Mouse (Mus musculus) limb, embryonic 14.5 days (tissue): ENCODE results near the gene Olfr159. TPM values are rescaled to one million over a fixed set of nuclear protein-coding genes. Genes with fewer than 3 reads are reported as not detected.

Experiments
- ATAC-seq: fragments of 200-750 bp; cut with Nextera tagmentation; 2 replicates; pipeline ENCODE4 v1.8.0; 2017; ENCODE audit warnings: low read depth, moderate number of reproducible peaks, moderate TSS enrichment; ENCODE audit not compliant: low FRiP score
- DNase-seq: peaks from one replicate; pipeline ENCODE4 v3.0.0-alpha.2; 2015; ENCODE audit warnings: low spot score
- H3K27ac ChIP-seq: fragments of 300-500 bp; sonication (generic); replicated peaks from 2 replicates; pipeline ENCODE4 v1.5.1; 2014; ENCODE audit warnings: low read depth, mild to moderate bottlenecking, low read length, moderate library complexity, mixed read lengths
- H3K27me3 ChIP-seq: fragments of 300-500 bp; sonication (generic); 2 replicates; pipeline ENCODE4 v1.6.1; 2014; ENCODE audit warnings: low read length, mixed read lengths; ENCODE audit not compliant: control insufficient read depth, insufficient read depth
- H3K36me3 ChIP-seq: fragments of 300-500 bp; sonication (generic); 2 replicates; pipeline ENCODE4 v1.6.1; 2014; ENCODE audit warnings: mild to moderate bottlenecking, low read length, moderate library complexity, mixed read lengths; ENCODE audit not compliant: control insufficient read depth, insufficient read depth
- H3K4me1 ChIP-seq: fragments of 300-500 bp; sonication (generic); 2 replicates; pipeline ENCODE4 v1.6.1; 2014; ENCODE audit warnings: antibody characterized with exemption, low read length, mixed read lengths; ENCODE audit not compliant: control insufficient read depth, insufficient read depth
- H3K4me2 ChIP-seq: fragments of 300-500 bp; sonication (generic); replicated peaks from 2 replicates; pipeline ENCODE4 v1.6.1; 2014; ENCODE audit warnings: low read depth, mild to moderate bottlenecking, low read length, moderate library complexity; ENCODE audit not compliant: severe bottlenecking
- H3K4me3 ChIP-seq: fragments of 300-500 bp; sonication (generic); replicated peaks from 2 replicates; pipeline ENCODE4 v1.5.1; 2014; ENCODE audit warnings: low read length
- H3K9ac ChIP-seq: fragments of 300-500 bp; sonication (generic); 2 replicates; pipeline ENCODE4 v1.6.1; 2014; ENCODE audit warnings: mild to moderate bottlenecking, low read depth, low read length, moderate library complexity; ENCODE audit not compliant: severe bottlenecking
- H3K9me3 ChIP-seq: fragments of 300-500 bp; sonication (generic); 2 replicates; pipeline ENCODE4 v1.6.1; 2016; ENCODE audit warnings: low read length; ENCODE audit not compliant: control insufficient read depth
- POLR2A ChIP-seq: fragments of 200-500 bp; IDR thresholded peaks from 2 replicates; pipeline ENCODE4 v1.8.0; 2012; ENCODE audit warnings: inconsistent platforms, mild to moderate bottlenecking, moderate library complexity, borderline replicate concordance; ENCODE audit not compliant: insufficient read depth, insufficient read length; ENCODE audit errors: extremely low read depth
- WGBS: fragments of 180-500 bp; shearing (Covaris S2); extraction: QIAGEN DNeasy Blood & Tissue Kit; methylation state at CpG from one replicate; pipeline ENCODE4 v1.1.7; 2014; 5-methylcytosine and 5-hydroxymethylcytosine counted together
- polyA plus RNA-seq, 2 experiments: library from polyadenylated mRNA; depleted of rRNA in 1 of 2; stranded (reverse) in 1 of 2; unstranded in 1 of 2; fragments of >200 nt; fragmentation: Nextera tagmentation in 1 of 2; extraction: Ambion mirVana in 1 of 2; gene quantifications; 2 replicates each; pipeline versions ENCODE4 v1.2.1 to v1.2.3; 2012 to 2014

Gene Olfr159
- polyA plus RNA-seq, 2 experiments: not detected

DNA sequence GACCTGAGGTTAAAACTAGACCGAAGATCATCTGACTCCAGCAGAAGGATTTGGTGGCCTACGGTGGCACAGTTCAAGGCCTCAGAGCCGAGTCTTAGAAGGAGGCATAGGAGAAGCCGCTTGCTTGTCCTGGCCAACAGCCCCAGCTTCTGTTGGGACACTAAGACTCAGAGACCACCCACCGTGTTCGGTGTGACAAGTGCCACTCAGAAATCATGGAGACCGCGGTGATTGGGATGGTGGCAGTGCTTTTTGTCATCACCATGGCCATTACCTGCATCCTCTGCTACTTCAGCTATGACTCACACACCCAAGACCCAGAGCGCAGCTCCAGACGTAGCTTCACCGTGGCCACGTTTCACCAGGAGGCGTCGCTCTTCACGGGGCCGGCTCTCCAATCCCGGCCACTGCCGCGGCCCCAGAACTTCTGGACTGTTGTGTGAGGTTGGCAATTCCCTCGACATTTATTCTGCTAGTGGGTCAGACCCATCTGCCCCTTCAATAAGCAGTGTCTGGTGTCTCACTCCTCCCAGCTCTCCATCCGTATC is 40.0 kb downstream of the Olfr159 start:
- Histone ChIP-seq H3K27me3 (no peaks in the 10 kb centered on the region), H3K9ac (no peak overlapping the region), H3K4me1 (peaks cover 21% of the 10 kb centered on the region), H3K36me3 (no peaks in the 10 kb centered on the region), H3K4me3 (no peak overlapping the region), H3K9me3 (no peaks in the 10 kb centered on the region), H3K4me2 (no peak overlapping the region), H3K27ac (no peak overlapping the region)
- 68% methylated on average over 21 of the region's 21 CpGs for WGBS
- DNase-seq (no peak), ATAC-seq (no peak)
- TF ChIP-seq POLR2A: no peak

DNA sequence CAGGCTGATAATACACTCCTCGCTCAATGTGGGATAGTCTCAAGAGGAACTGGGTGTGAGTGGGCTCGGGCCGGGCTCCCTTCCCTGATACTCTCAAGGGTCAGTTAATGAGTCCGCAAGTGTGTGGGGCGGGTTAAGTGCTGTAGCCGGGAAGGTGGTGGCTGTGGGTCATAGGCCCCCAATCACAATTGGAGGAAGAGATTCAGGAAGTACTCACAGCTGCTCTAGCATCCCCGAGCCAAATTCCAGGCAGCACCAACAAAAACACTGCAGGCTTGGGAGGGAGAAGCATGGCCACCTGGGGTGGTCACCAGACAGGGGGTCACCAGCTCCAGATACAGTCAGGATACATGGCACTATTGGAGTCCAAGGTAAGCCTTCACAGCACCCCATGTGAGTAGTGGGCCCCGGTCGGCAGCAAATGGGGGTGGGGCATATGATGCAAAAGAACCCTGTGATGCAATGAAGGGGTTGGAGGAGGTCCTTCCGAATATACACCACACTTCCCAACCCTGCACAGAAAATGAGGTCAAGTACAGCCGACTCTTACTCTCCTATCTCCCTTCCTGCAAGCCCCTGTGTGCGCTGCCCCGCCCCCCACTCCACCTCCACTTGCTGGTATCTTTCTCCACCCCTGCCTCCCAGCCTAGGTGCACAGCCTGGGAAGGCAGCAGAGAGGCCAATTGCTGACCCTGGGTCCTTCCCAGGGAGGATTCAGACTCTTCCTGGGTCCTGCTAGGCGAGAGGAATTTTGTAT is 40.8 kb downstream of the Olfr159 start, which contains the start of gene Spaar:
Gene Spaar, plus strand, starts transcription at position 241 of the 757 bp plus-strand sequence.
- no peak within 1 kb of the TSS; the same call in 1 of the 2 replicates for H3K27ac ChIP-seq
- H3K4me2 ChIP-seq: no peak within 1 kb of the TSS
- DNase-seq (no peak), ATAC-seq (no peak)
- no peak for TF ChIP-seq POLR2A
- no peaks in the 10 kb centered on the region for H3K9me3 ChIP-seq
- 61% methylated on average over 13 of the region's 14 CpGs for WGBS
- H3K4me1 ChIP-seq: peaks cover 21% of the 10 kb centered on the region
- no peak within 1 kb of the TSS for H3K9ac ChIP-seq
- H3K4me3 ChIP-seq: no peak within 1 kb of the TSS
- no peaks in the 10 kb centered on the region for H3K27me3 ChIP-seq
- H3K36me3 ChIP-seq: no peaks in the 10 kb centered on the region

DNA sequence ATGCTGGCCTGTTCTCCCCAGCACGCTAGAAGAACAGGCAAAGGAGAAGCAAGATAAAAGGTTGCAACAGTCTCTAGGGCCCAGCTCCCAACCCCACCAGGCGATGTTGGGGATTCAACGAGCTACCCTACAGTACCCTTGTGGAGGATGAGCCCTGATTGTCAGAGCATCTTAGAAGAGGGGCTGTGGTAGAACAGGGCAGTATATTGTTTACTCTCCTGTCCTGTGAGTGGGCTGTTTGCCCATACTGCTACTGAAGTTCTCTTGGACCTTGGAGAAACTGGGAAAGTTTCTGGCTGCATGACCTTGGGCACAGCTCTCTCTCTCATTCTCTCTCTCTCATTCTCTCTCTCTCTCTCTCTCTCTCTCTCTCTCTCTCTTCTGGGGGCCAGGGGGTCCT is 41.7 kb downstream of the Olfr159 start:
- no peak for DNase-seq
- 69% methylated on average over 3 of the region's 3 CpGs for WGBS

DNA sequence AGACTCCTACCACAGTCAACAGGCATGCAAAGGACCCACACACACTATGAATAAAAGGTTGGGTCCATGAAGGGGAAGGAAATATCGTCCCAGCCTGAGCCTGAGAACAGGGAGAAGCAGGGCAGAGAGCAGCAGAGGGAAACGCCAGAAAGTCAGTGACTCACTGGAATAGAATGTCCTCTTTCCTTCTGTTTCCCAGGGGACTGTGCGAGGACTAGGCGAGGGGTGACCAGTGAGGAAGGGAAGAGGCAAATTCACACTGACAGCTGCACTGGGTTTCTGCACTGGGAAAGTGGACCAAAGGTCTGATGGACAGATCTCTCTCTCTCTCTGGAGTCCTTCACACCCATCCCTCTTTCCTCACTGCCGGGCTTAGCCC is 42.2 kb downstream of the Olfr159 start:
- no peak for DNase-seq
- Histone ChIP-seq H3K4me2 (no peak overlapping the region), H3K27ac (no peak overlapping the region; the same call in 1 of the 2 replicates), H3K36me3 (no peaks in the 10 kb centered on the region), H3K27me3 (no peaks in the 10 kb centered on the region), H3K4me1 (peaks cover 21% of the 10 kb centered on the region), H3K4me3 (no peak overlapping the region), H3K9me3 (no peaks in the 10 kb centered on the region), H3K9ac (no peak overlapping the region)
- no peak for TF ChIP-seq POLR2A
- 42% methylated on average over 4 of the region's 5 CpGs for WGBS
- ATAC-seq: no peak

More for the DNA sequence above, 41.7 kb downstream of the Olfr159 start:
- Histone ChIP-seq H3K9me3 (no peaks in the 10 kb centered on the region), H3K4me2 (no peak overlapping the region), H3K4me1 (peaks cover 21% of the 10 kb centered on the region), H3K9ac (no peak overlapping the region), H3K4me3 (no peak overlapping the region), H3K36me3 (no peaks in the 10 kb centered on the region), H3K27ac (no peak overlapping the region; the same call in 1 of the 2 replicates), H3K27me3 (no peaks in the 10 kb centered on the region)
- TF ChIP-seq POLR2A: no peak
- ATAC-seq: no peak

DNA sequence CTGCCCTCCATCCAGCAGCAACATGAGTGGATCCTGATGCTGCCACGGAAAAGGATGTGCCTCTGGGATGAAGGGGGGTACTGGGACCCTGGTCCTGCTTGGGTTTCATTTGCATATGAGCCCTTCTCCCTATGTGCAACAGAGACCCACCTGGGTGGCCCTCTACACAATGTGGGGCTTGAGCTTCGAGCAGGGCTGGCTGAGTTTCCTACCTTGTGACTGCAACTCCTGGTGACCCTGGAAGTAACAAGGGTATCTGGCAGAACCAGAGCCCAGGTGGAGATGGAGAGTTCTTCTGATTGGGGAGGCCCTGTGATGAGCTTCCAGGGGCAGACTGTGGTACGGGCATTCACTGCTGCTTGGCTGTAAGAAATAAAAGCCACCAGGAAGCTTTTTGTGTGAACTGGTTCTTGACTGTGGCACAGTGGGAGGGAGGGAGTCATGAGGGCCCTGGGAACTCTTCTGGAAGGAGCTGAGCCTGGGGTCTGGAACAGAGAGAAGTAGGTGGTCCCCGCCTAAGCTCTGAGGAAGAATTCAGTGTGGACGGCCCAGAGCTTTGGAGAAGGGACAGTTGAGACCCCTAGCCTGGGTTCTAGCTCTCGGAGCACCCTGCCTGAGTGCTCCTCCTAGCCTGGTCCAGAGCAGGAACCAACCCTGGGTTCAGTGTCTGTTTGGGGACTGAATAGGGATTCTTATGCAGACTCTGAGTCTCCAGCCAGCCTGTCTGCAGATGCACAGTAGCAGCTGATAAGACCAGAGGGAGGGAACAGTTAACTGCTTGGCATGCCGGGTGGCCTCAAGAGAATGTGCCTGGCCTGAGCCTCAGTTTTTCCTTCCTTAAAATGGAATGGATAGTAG is 42.9 kb downstream of the Olfr159 start:
- peak overlapping the region; percentile 39; the same call in 1 of the 2 replicates for H3K27ac ChIP-seq
- no peaks in the 10 kb centered on the region for H3K9me3 ChIP-seq
- peaks cover 21% of the 10 kb centered on the region for H3K4me1 ChIP-seq
- H3K9ac ChIP-seq: no peak overlapping the region
- no peaks in the 10 kb centered on the region for H3K36me3 ChIP-seq
- no peak overlapping the region for H3K4me3 ChIP-seq
- no peaks in the 10 kb centered on the region for H3K27me3 ChIP-seq
- ATAC-seq (no peak), DNase-seq (no peak)
- TF ChIP-seq POLR2A: no peak
- 78% methylated on average over 7 of the region's 7 CpGs for WGBS
- no peak overlapping the region for H3K4me2 ChIP-seq
